Mouse (Mus musculus): ENCODE results near the gene Iqgap2. TPM values are rescaled to one million over a fixed set of nuclear protein-coding genes. Genes with fewer than 3 reads are reported as not detected.
A peak's percentile ranks its signal among the peaks of the same experiment; 100 is the strongest.

The Iqgap2 gene
- total RNA-seq, 2 experiments from 2014 or later, result 0.94 to 1.3 TPM

DNA sequence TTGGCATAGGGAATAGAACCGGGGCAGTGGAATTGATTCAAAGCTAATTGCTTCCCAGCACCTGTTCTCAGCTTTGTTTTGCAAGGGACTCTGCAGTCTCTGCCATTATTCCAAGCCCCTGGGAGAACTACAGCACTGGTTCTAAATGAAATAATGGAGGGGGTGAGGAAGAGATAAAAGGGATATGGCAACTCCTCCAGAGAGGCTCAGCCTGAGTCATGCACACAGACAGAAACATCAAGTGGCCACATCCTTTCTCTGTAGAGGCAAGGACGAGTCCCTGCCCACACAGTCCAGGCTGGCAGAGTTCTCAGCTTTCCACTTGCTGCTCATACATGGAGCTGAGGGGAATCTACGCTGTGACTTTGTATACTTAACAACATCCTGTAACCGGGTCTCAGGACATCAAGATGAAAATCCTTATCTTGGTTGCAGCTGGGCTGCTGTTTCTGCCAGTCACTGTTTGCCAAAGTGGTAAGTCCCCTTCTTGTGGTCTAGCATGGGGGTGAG is 195.0 kb downstream of the Iqgap2 start, which contains the start of gene F2rl2:
TSS of gene F2rl2 (plus strand) at position 200 of the 510 bp plus-strand sequence.
- intact Hi-C loops (cut with DNase I), result no loop called here
- H3K4me3 ChIP-seq, result no peak within 1 kb of the TSS
- no peak for TF ChIP-seq CTCF (IDR thresholded peaks at IDR 0.05)

GRCm38 (mm10) chr13:95696120-95696653 is 195.5 kb downstream of the Iqgap2 start:
- no peak for TF ChIP-seq CTCF (IDR thresholded peaks at IDR 0.05)
- no peak for DNase-seq
- Histone ChIP-seq H3K27ac (no peak overlapping the region), H3K4me3 (no peak overlapping the region)
- intact Hi-C loops (cut with DNase I), result no loop called here

More for the DNA sequence above, 195.0 kb downstream of the Iqgap2 start, which contains the start of gene F2rl2:
- DNase-seq, result no peak
- H3K27ac ChIP-seq, result no peak within 1 kb of the TSS

- DNase-seq, result no peak
- TF ChIP-seq CTCF (IDR thresholded peaks at IDR 0.05), result no peak
- Histone ChIP-seq H3K27ac (no peak overlapping the region), H3K4me3 (no peak overlapping the region)
- intact Hi-C loops (cut with DNase I), result no loop called here
Measured at GRCm38 (mm10) chr13:95692201-95692600, 199.5 kb downstream of the Iqgap2 start.

- H3K4me3 ChIP-seq, result no peak overlapping the region
- intact Hi-C loops (cut with DNase I), result no loop called here
- no peak for TF ChIP-seq CTCF (IDR thresholded peaks at IDR 0.05)
- DNase-seq, result no peak
- H3K27ac ChIP-seq, result no peak overlapping the region
Measured at GRCm38 (mm10) chr13:95688576-95688975, 203.1 kb downstream of the Iqgap2 start.

- Histone ChIP-seq H3K4me3 (no peak overlapping the region), H3K27ac (no peak overlapping the region)
- TF ChIP-seq CTCF (IDR thresholded peaks at IDR 0.05), result no peak
- intact Hi-C loops (cut with DNase I), result no loop called here
- no peak for DNase-seq
Measured at GRCm38 (mm10) chr13:95685736-95686135, 206.0 kb downstream of the Iqgap2 start.

GRCm38 (mm10) chr13:95684656-95685244 is 207.0 kb downstream of the Iqgap2 start:
- no peak overlapping the region for H3K4me3 ChIP-seq
- no peak overlapping the region for H3K27ac ChIP-seq
- TF ChIP-seq CTCF (IDR thresholded peaks at IDR 0.05), result no peak
- intact Hi-C loops (cut with DNase I), result no loop called here
- DNase-seq, result no peak

DNA sequence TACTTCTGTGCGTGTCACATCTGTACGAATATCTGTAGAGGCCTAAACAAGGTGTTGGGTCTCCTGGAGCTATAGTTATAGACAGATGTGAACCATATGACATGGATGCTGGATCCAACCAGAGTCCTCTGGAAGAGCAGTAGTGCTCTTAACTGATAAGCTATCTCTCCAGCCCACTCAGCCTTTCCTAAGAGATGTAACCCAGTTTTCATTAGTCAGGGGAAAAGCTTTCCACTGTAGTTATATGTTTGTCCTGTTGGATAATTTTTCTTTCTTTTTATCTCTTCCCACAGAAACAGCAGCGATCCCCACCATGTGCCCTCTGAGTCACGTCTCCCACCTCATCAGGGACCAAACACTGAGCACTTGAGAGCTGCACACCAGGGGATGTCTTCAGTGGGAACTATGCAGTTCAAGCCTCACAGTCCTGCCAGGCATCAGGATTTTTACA is 212.2 kb downstream of the Iqgap2 start:
- Histone ChIP-seq H3K27ac (no peak overlapping the region), H3K4me3 (no peak overlapping the region)
- TF ChIP-seq CTCF (IDR thresholded peaks at IDR 0.05), result no peak
- DNase-seq, result no peak
- intact Hi-C loops (cut with DNase I), result no loop called here

- no peak for TF ChIP-seq CTCF (IDR thresholded peaks at IDR 0.05)
- Histone ChIP-seq H3K27ac (no peak overlapping the region), H3K4me3 (no peak overlapping the region)
- intact Hi-C loops (cut with DNase I), result no loop called here
- no peak for DNase-seq
Measured at GRCm38 (mm10) chr13:95679078-95679477, 212.6 kb downstream of the Iqgap2 start.

DNA sequence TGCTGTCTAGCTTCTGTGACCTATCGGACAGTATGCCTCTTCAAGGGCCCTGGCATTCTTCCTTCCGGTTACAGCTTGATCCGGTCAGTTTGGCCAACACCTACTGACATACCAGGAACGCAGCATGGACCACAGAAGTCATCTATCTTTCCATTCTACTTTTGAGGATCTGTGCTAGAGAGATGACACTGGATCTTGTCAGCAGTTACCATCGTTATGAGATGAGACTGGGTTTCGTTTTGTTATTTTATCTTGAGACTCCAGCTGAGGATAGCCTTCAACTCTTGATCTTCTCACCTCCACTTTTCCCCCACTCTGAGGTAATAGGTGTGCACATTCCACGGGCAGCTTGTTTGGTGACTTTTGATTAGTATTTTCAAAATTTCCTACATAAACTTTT is 219.3 kb downstream of the Iqgap2 start:
- no peak for DNase-seq
- TF ChIP-seq CTCF (IDR thresholded peaks at IDR 0.05), result no peak
- Histone ChIP-seq H3K27ac (no peak overlapping the region), H3K4me3 (no peak overlapping the region)
- intact Hi-C loops (cut with DNase I), result no loop called here

GRCm38 (mm10) chr13:95671108-95671897 is 220.4 kb downstream of the Iqgap2 start:
- H3K27ac ChIP-seq, result no peak overlapping the region
- TF ChIP-seq CTCF (IDR thresholded peaks at IDR 0.05), result no peak

GRCm38 (mm10) chr13:95670534-95670933 is 221.2 kb downstream of the Iqgap2 start:
- Histone ChIP-seq H3K27ac (no peak overlapping the region), H3K4me3 (no peak overlapping the region)
- DNase-seq, result no peak
- intact Hi-C loops (cut with DNase I), result no loop called here
- TF ChIP-seq CTCF (IDR thresholded peaks at IDR 0.05), result no peak

More at GRCm38 (mm10) chr13:95671108-95671897, 220.4 kb downstream of the Iqgap2 start:
- H3K4me3 ChIP-seq, result no peak overlapping the region
- DNase-seq, result no peak
- intact Hi-C loops (cut with DNase I), result no loop called here

DNA sequence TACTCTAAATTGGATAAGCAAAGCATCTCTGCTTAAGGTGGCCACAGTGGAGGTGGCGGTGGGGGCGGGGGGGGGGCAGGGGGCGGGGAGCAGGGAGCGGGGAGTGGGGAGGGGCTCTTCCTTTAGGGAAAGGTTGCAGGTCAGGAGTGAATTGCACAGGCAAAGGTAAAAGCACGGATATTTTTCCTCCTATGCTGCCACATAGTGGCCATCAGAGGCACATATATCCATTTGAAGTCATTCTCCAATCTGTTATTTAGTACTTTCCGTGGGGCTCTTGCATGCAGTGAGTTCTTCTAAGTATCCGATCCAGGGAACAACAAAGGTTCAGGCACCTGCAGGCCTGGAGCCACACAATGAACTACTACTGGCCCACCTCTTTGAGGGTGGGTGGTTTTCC is 224.5 kb downstream of the Iqgap2 start:
- Histone ChIP-seq H3K4me3 (no peak overlapping the region), H3K27ac (no peak overlapping the region)
- TF ChIP-seq CTCF (IDR thresholded peaks at IDR 0.05), result peak; percentile 66
- DNase-seq, result no peak
- intact Hi-C loops (cut with DNase I), result loop anchor here (1.0 kb wide), 1 partner anchor 104 kb away; no protein-coding TSS in a partner anchor

Measured in gastrocnemius, adult 2 months (tissue).